ENCODE assay signal across 31 mouse cellular contexts in the genomic region with DNA sequence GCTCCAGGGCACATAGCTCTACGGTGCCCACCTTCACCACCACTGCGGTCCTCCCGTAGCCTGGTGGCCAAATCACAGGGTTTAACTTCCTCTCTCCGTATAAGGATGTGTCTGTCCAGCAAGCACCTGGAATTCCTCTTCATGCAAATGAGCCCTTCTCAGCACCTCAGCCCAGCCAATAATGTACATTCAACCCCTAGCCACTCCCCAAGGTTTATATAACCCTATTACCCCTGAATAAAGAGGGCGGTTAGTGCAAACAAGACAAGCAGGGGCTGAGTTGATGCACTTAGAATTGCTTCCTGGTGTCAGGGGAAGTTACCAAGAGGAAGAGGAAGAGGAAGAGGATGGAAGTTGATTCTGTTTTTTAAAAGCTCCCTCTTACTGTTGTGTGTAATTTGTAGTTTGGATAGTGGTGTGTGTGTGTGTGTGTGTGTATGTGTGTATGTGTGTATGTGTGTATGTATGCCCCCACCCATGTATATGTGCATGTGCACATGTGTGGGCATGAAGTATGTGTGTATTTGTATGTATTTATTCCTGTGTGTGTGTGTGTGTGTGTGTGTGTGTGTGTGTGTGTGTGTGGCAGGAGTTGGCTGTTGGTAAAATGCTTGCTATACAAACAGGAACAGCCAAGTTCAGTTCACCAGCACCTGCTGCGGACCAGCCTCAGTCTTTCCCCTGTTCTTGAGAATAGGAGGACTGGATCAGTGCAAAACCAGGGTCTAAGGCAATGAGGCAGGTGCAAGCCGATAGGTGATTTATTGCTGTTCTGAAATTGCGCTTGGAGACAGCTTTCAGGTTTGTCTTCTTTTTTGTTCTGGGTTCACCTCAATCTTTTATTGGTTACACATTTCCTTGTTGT. TPM values are rescaled to one million over a fixed set of nuclear protein-coding genes. Genes with fewer than 3 reads are reported as not detected.
DNase-seq lines count a peak whose midpoint lies in the region; ATAC-seq and TF ChIP-seq lines count a peak whose summit lies in the region.
"Had no signal": no experiment of that assay in that cellular context is flagged by ENCODE, and none has a peak within 500 bp of the region (broad histone marks: within the 10 kb centered on the region; RNA-seq: fewer than 3 reads in every experiment).

No protein-coding gene starts in this region.

- no peaks in the 10 kb centered on the region for H3K9me3 ChIP-seq in intestine, postnatal 0 days (ENCODE audit: control insufficient read depth)
- no peaks in the 10 kb centered on the region for H3K9me3 ChIP-seq in hindbrain, embryonic 11.5 days (ENCODE audit: control insufficient read depth, low read length)
- H3K9me3 ChIP-seq: forebrain, embryonic 13.5 days; liver, embryonic 12.5 days had no signal

- no peak overlapping the region for H3K9ac ChIP-seq in intestine, postnatal 0 days (ENCODE audit: low read depth, low read length)
- no peak overlapping the region for H3K9ac ChIP-seq in hindbrain, embryonic 11.5 days (ENCODE audit: low read depth, low read length)
- H3K9ac ChIP-seq: forebrain, embryonic 13.5 days; limb, embryonic 13.5 days; liver, embryonic 12.5 days had no signal

- peak; percentile 89 for ATAC-seq in intestine, postnatal 0 days
- ATAC-seq in hindbrain, embryonic 11.5 days (ENCODE audit: low FRiP score): no peak
- ATAC-seq: activated CD4-positive, CD25-positive, alpha-beta regulatory T cell, adult 4 months; CD4-positive, CD25-positive, alpha-beta regulatory T cell, adult 4 months; forebrain, embryonic 13.5 days; hindbrain, postnatal 0 days; liver, embryonic 12.5 days had no signal

- H3K27me3 ChIP-seq in intestine, postnatal 0 days (replicated peaks; ENCODE audit: control insufficient read depth, insufficient read depth, low read length): no peaks in the 10 kb centered on the region
- H3K27me3 ChIP-seq in hindbrain, embryonic 11.5 days (ENCODE audit: control insufficient read depth, insufficient read depth, low read length): peaks cover 14% of the 10 kb centered on the region

- H3K4me1 ChIP-seq in intestine, postnatal 0 days (replicated peaks; ENCODE audit: control insufficient read depth, insufficient read depth, low read length): no peaks in the 10 kb centered on the region
- H3K4me1 ChIP-seq in hindbrain, embryonic 11.5 days (replicated peaks; ENCODE audit: control insufficient read depth, insufficient read depth, low read length): no peaks in the 10 kb centered on the region
- H3K4me1 ChIP-seq: forebrain, embryonic 13.5 days; hindbrain, embryonic 10.5 days; limb, embryonic 13.5 days; liver, embryonic 12.5 days had no signal

- H3K27ac ChIP-seq in intestine, postnatal 0 days (ENCODE audit: low read depth, low read length): no peak overlapping the region
- H3K27ac ChIP-seq in hindbrain, embryonic 11.5 days (ENCODE audit: low read depth, low read length): no peak overlapping the region
- H3K27ac ChIP-seq: forebrain, embryonic 13.5 days; hindbrain, embryonic 10.5 days; hindbrain, postnatal 0 days; limb, embryonic 13.5 days; liver, embryonic 12.5 days; macrophage had no signal

- 27% methylated on average over 8 of the region's 8 CpGs for WGBS in intestine, postnatal 0 days
- 73% methylated on average over 8 of the region's 8 CpGs for WGBS in hindbrain, embryonic 11.5 days

- H3K4me2 ChIP-seq in intestine, postnatal 0 days (replicated peaks; ENCODE audit: low read depth): no peak overlapping the region
- no peak overlapping the region for H3K4me2 ChIP-seq in hindbrain, embryonic 11.5 days (replicated peaks; ENCODE audit: low read depth, low read length)
- H3K4me2 ChIP-seq: forebrain, embryonic 13.5 days; limb, embryonic 13.5 days; liver, embryonic 12.5 days had no signal

- H3K36me3 ChIP-seq in intestine, postnatal 0 days (ENCODE audit: control insufficient read depth, insufficient read depth): no peaks in the 10 kb centered on the region
- H3K36me3 ChIP-seq in hindbrain, embryonic 11.5 days (ENCODE audit: control insufficient read depth, insufficient read depth, low read length): no peaks in the 10 kb centered on the region
- H3K36me3 ChIP-seq: hindbrain, embryonic 10.5 days; limb, embryonic 13.5 days; liver, embryonic 12.5 days had no signal

- TF ChIP-seq CTCF in intestine, postnatal 0 days (IDR thresholded peaks at IDR 0.05; ENCODE audit: low read depth): no peak

- intact Hi-C loops in left cerebral cortex, postnatal 4 days (cut with DNase I): no loop called here

- DNase-seq in kidney, adult 9 months: peak; percentile 35
- DNase-seq in kidney, postnatal 14 days: no peak
- peak; percentile 13 for DNase-seq in lung, postnatal 25 days (ENCODE audit: low spot score)
- no peak for DNase-seq in lung, postnatal 14 days
- no peak for DNase-seq in hindbrain, embryonic 11.5 days (ENCODE audit: low spot score)
- no peak for DNase-seq in frontal cortex, adult 2 months (ENCODE audit: extremely low spot score in 1 of 2, low spot score in 1 of 2)
- DNase-seq in left cerebral cortex, postnatal 4 days: no peak
- DNase-seq: adrenal gland, adult 2 months; cerebellum, adult 8-10 months; cerebellum, postnatal 36 days; gastrocnemius, postnatal 14 days; heart, postnatal 14 days; layer of hippocampus, adult 9-11 months; midbrain, embryonic 14.5 days; thymus, adult 18-20 months; thymus, postnatal 25 days had no signal

- H3K4me3 ChIP-seq in intestine, postnatal 0 days (ENCODE audit: low read depth, low read length): no peak overlapping the region
- H3K4me3 ChIP-seq in hindbrain, embryonic 11.5 days (ENCODE audit: low read depth, low read length): no peak overlapping the region
- H3K4me3 ChIP-seq: forebrain, embryonic 13.5 days; hindbrain, embryonic 10.5 days; limb, embryonic 13.5 days; liver, embryonic 12.5 days had no signal

RNA-seq across cellular contexts. Expression of a gene that starts 7.3 kb away (rescaled TPM):
- 18.2 and 18.8 TPM in 2 replicates for polyA plus RNA-seq in intestine, postnatal 0 days (2015; fragmentation: Nextera tagmentation; extraction: Ambion mirVana)
- polyA plus RNA-seq in hindbrain, embryonic 11.5 days (2014; fragmentation: Nextera tagmentation; extraction: Ambion mirVana): 50.8 and 56.6 TPM in 2 replicates
- 27.4 and 31.0 TPM in 2 replicates for polyA plus RNA-seq in frontal cortex, adult 2 months (2012; rRNA removed)
- 10 to 100 TPM; 28.4 to 29.0 TPM for total RNA-seq in left cerebral cortex, postnatal 4 days (2021)

RNA-seq across cellular contexts. Expression of a gene that starts 23.3 kb away (rescaled TPM):
- not detected in 2 replicates for polyA plus RNA-seq in intestine, postnatal 0 days (2015; fragmentation: Nextera tagmentation; extraction: Ambion mirVana)
- polyA plus RNA-seq in hindbrain, embryonic 11.5 days (2014; fragmentation: Nextera tagmentation; extraction: Ambion mirVana): 4.0 and 6.7 TPM in 2 replicates
- polyA plus RNA-seq in frontal cortex, adult 2 months (2012; rRNA removed): 0.21 and 0.46 TPM in 2 replicates
- total RNA-seq in left cerebral cortex, postnatal 4 days (2021): under 1 TPM; 0.44 to 0.64 TPM
- total RNA-seq: adrenal gland, adult 2 months; adrenal gland, postnatal 4 days; gastrocnemius, postnatal 14 days; granulocyte monocyte progenitor cell, adult 5-6 weeks; heart, postnatal 14 days; hindbrain, postnatal 0 days; megakaryocyte-erythroid progenitor cell, adult 5-6 weeks; monocyte, adult 5-6 weeks had no signal
- polyA plus RNA-seq: activated CD4-positive, CD25-positive, alpha-beta regulatory T cell, adult 4 months; adrenal gland, adult 2 months; CD4-positive, CD25-positive, alpha-beta regulatory T cell, adult 4 months; heart, embryonic 14.5 days; limb, embryonic 13.5 days; liver, embryonic 12.5 days; macrophage; stomach, embryonic 14.5 days had no signal

RNA-seq across cellular contexts. Expression of a gene that starts 25.0 kb away (rescaled TPM):
- 13.4 and 14.5 TPM in 2 replicates for polyA plus RNA-seq in intestine, postnatal 0 days (2015; fragmentation: Nextera tagmentation; extraction: Ambion mirVana)
- 28.6 and 30.2 TPM in 2 replicates for polyA plus RNA-seq in hindbrain, embryonic 11.5 days (2014; fragmentation: Nextera tagmentation; extraction: Ambion mirVana)
- polyA plus RNA-seq in frontal cortex, adult 2 months (2012; rRNA removed): 35.2 and 39.5 TPM in 2 replicates
- total RNA-seq in left cerebral cortex, postnatal 4 days (2021): 10 to 100 TPM; 51.3 to 54.4 TPM

Comparison
In these comparisons a context has a peak if more than half of its experiments do, and no peak if none do; other contexts are left out.
1. DNase-seq: peak in kidney, adult 9 months (single experiment) and lung, postnatal 25 days (single experiment); none in kidney, postnatal 14 days (single experiment), lung, postnatal 14 days (single experiment), hindbrain, embryonic 11.5 days (single experiment), frontal cortex, adult 2 months (0 of 2) and left cerebral cortex, postnatal 4 days (single experiment).